Mouse (Mus musculus) stomach, postnatal 0 days (tissue): ENCODE data around the gene Pparg. TPM values are rescaled to one million over a fixed set of nuclear protein-coding genes. Genes with fewer than 3 reads are reported as not detected.

Source experiments
- ATAC-seq: fragments of 200-750 bp; cut with Nextera tagmentation; 2 replicates; pipeline ENCODE4 v1.8.0; 2017; ENCODE audit not compliant: low FRiP score, low TSS enrichment
- DNase-seq: peaks from one replicate; pipeline ENCODE4 v3.0.0-alpha.2; 2016; ENCODE audit warnings: low spot score
- H3K27ac ChIP-seq: fragments of 300-500 bp; sonication (generic); replicated peaks from 2 replicates; pipeline ENCODE4 v1.5.1; 2014; ENCODE audit warnings: mild to moderate bottlenecking, control low read depth
- H3K27me3 ChIP-seq: fragments of 300-500 bp; sonication (generic); 2 replicates; pipeline ENCODE4 v1.6.1; 2014; ENCODE audit warnings: low read length; ENCODE audit not compliant: control insufficient read depth, insufficient read depth
- H3K36me3 ChIP-seq: fragments of 300-500 bp; sonication (generic); 2 replicates; pipeline ENCODE4 v1.6.1; 2014; ENCODE audit warnings: low read length, mixed read lengths; ENCODE audit not compliant: control insufficient read depth, insufficient read depth
- H3K4me1 ChIP-seq: fragments of 300-500 bp; sonication (generic); replicated peaks from 2 replicates; pipeline ENCODE4 v1.6.1; 2014; ENCODE audit warnings: antibody characterized with exemption; ENCODE audit not compliant: control insufficient read depth, insufficient read depth
- H3K4me2 ChIP-seq: fragments of 300-500 bp; sonication (generic); replicated peaks from 2 replicates; pipeline ENCODE4 v1.6.1; 2014; ENCODE audit warnings: low read depth, mild to moderate bottlenecking, control low read depth, moderate library complexity
- H3K4me3 ChIP-seq: fragments of 300-500 bp; sonication (generic); 2 replicates; pipeline ENCODE4 v1.5.1; 2014; ENCODE audit warnings: low read depth, low read length, control low read depth
- H3K9ac ChIP-seq: fragments of 300-500 bp; sonication (generic); 2 replicates; pipeline ENCODE4 v1.6.1; 2014; ENCODE audit warnings: mild to moderate bottlenecking, low read length, control low read depth, mixed read lengths
- H3K9me3 ChIP-seq: fragments of 300-500 bp; sonication (generic); 2 replicates; pipeline ENCODE4 v1.6.1; 2016; ENCODE audit warnings: low read length; ENCODE audit not compliant: control insufficient read depth
- CTCF ChIP-seq: IDR thresholded peaks from 2 replicates; pipeline ENCODE4 v1.5.1; 2016; ENCODE audit warnings: antibody characterized with exemption, low read depth, mild to moderate bottlenecking, moderate library complexity
- EP300 ChIP-seq: optimal IDR thresholded peaks from 2 replicates; pipeline ENCODE3; 2016; ENCODE audit warnings: antibody characterized with exemption
- WGBS: fragments of 180-500 bp; shearing (Covaris S2); extraction: QIAGEN DNeasy Blood & Tissue Kit; methylation state at CpG from one replicate; pipeline ENCODE4 v1.1.7; 2014; 5-methylcytosine and 5-hydroxymethylcytosine counted together
- polyA plus RNA-seq: library from polyadenylated mRNA; unstranded; fragments of >200 nt; fragmentation: Nextera tagmentation; extraction: Ambion mirVana; gene quantifications from 2 replicates; pipeline ENCODE4 v1.2.1, GENCODE M21; 2015

Pparg gene
- polyA plus RNA-seq, 1 experiment from 2014 or later = 44.4 TPM

DNA sequence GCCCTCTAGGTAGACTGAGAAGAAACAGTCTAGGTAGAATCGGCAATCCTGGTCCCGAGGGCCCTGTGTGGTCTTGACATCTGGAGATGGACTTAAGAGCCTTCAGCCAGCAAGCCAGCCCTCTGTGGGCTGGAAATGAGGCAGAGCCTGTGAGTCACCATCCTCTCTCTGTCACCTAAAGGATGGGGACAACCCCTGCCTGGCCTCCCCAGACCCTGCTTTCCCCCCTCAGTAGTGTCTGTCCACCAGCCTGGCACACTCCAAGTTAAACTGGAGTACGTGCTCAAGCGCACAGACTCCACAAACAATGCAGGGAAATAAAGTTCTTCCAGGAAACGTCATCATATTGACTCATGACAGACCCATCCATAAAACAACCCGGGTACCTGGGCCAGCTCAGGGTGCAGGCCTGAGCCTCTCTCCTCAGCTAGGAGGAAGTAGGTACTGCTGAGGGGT, 162.0 kb downstream of the Pparg start:
- Histone ChIP-seq H3K27me3 (no peaks in the 10 kb centered on the region), H3K4me3 (no peak overlapping the region), H3K27ac (peak overlapping the region; percentile 25; the same call in 1 of the 2 replicates), H3K36me3 (no peaks in the 10 kb centered on the region), H3K9me3 (no peaks in the 10 kb centered on the region), H3K9ac (no peak overlapping the region), H3K4me1 (0 out of 2 replicates have a peak, but pooled peaks cover 2% of the 10 kb centered on the region), H3K4me2 (no peak overlapping the region)
- TF ChIP-seq EP300 (no peak), CTCF (no peak)
- peak; percentile 18 for DNase-seq
- 55% methylated on average over 6 of the region's 6 CpGs for WGBS
- ATAC-seq = no peak

DNA sequence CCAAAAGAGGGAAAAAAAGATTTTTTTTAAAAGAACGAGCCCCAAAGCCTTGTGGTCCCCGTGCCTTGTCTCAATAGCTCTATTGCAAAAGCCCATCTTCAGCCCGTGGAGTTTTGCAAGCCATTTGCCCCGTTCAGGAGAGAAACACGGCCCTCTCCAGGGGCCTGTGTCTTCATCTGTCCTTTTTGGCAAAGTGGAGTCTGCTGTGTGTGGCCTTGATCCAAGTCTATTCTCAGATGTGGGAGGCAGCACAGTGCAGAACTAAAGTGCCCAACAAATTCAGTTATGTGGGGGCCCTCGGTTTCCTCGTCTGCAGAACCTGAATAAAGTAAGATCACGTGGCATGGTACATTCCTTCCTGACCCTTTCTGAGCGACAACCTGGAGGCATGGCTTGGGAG, 162.4 kb downstream of the Pparg start:
- Histone ChIP-seq H3K9ac (no peak overlapping the region), H3K27me3 (no peaks in the 10 kb centered on the region), H3K4me3 (no peak overlapping the region), H3K27ac (peak overlapping the region; percentile 25; the same call in 1 of the 2 replicates), H3K4me1 (0 out of 2 replicates have a peak, but pooled peaks cover 2% of the 10 kb centered on the region), H3K9me3 (no peaks in the 10 kb centered on the region), H3K4me2 (no peak overlapping the region), H3K36me3 (no peaks in the 10 kb centered on the region)
- TF ChIP-seq CTCF = no peak
- TF ChIP-seq EP300 = no peak
- 62% methylated on average over 9 of the region's 9 CpGs for WGBS
- DNase-seq (no peak), ATAC-seq (no peak)

DNA sequence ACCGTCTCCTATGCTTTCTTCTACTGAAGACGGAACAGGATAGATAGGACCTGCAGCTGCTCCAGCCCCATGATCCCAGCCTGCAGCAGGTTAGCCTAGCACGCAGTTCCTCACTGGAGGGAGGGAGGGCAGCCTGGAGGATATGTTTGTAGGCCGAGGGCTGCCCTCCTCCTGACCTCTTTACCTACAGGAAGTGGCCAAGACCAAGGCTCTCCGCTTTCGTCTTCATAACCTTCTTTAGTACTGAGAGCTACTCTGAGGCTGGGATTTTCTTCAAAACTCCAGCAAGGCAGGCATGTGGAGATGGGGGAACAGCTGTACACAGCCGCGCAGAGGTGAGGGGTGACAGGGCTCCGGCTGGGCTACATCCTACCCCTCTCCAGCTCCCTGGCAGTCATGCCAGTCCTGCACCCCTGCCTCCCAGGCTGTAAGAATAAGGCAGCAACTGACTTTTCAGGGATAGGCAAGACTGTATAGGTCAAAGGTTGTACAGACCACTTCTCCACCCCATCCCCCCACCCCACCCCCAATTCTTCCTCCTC, 163.8 kb downstream of the Pparg start:
- no peak for ATAC-seq
- H3K4me2 ChIP-seq = no peak overlapping the region
- H3K27me3 ChIP-seq = no peaks in the 10 kb centered on the region

DNA sequence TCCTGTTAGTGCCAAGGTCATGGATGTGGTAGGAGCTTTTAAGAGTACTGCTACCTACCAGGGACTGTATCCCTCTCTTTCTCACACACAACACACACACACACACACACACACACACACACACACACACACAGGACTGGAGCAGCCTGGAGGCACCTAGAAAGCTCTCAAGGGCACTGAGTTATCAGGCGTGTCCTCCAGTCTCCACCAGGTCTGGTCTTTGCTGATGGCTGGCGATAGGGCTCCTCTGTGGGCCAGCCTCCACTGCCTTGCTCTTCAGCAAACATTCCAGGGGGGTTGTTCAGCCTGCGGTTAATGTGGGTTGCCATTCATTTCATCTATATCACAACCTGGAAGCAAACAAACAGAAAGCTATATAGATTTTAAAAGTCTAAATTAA, 166.7 kb downstream of the Pparg start:
- H3K4me2 ChIP-seq = no peak overlapping the region
- TF ChIP-seq EP300 (no peak), CTCF (no peak)
- H3K9ac ChIP-seq = no peak overlapping the region
- H3K27ac ChIP-seq = peak overlapping the region; percentile 71
- H3K27me3 ChIP-seq = no peaks in the 10 kb centered on the region
- DNase-seq (peak; percentile 77), ATAC-seq (peak; percentile 87)
- WGBS = 67% methylated on average over 3 of the region's 3 CpGs
- H3K36me3 ChIP-seq = no peaks in the 10 kb centered on the region
- H3K4me3 ChIP-seq = no peak overlapping the region
- 0 out of 2 replicates have a peak, but pooled peaks cover 2% of the 10 kb centered on the region for H3K4me1 ChIP-seq
- no peaks in the 10 kb centered on the region for H3K9me3 ChIP-seq

More for the DNA sequence above, 163.8 kb downstream of the Pparg start:
- Histone ChIP-seq H3K9ac (no peak overlapping the region), H3K4me1 (0 out of 2 replicates have a peak, but pooled peaks cover 2% of the 10 kb centered on the region), H3K27ac (no peak overlapping the region), H3K4me3 (no peak overlapping the region), H3K9me3 (no peaks in the 10 kb centered on the region), H3K36me3 (no peaks in the 10 kb centered on the region)
- WGBS = 60% methylated on average over 9 of the region's 9 CpGs
- DNase-seq = peak; percentile 19
- TF ChIP-seq CTCF (no peak), EP300 (no peak)

DNA sequence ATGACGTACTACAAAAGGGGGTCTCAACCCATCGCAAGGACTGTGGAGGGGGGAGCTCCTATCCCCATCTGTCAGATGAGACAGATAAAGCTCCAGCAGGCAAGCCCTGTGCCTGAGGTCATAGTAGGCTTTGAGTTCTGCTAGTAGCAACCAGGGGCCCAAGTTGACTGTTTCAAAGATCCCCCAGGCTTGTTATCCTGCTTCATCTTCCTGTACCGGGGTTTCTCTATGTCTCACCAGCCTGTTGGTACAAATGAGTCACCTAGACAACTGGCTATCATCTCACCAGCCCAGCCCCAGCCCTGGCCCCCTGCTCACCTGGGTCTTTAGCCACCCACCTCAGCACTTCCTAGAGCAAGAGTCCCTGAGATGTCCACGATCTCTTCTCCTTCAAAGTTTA, 167.6 kb downstream of the Pparg start:
- 0 out of 2 replicates have a peak, but pooled peaks cover 2% of the 10 kb centered on the region for H3K4me1 ChIP-seq
- no peaks in the 10 kb centered on the region for H3K36me3 ChIP-seq
- no peaks in the 10 kb centered on the region for H3K9me3 ChIP-seq
- ATAC-seq (no peak), DNase-seq (no peak)
- H3K9ac ChIP-seq = no peak overlapping the region
- H3K27ac ChIP-seq = no peak overlapping the region
- TF ChIP-seq CTCF (no peak), EP300 (no peak)
- 78% methylated on average over 4 of the region's 4 CpGs for WGBS
- H3K4me3 ChIP-seq = no peak overlapping the region
- H3K27me3 ChIP-seq = no peaks in the 10 kb centered on the region
- H3K4me2 ChIP-seq = no peak overlapping the region

DNA sequence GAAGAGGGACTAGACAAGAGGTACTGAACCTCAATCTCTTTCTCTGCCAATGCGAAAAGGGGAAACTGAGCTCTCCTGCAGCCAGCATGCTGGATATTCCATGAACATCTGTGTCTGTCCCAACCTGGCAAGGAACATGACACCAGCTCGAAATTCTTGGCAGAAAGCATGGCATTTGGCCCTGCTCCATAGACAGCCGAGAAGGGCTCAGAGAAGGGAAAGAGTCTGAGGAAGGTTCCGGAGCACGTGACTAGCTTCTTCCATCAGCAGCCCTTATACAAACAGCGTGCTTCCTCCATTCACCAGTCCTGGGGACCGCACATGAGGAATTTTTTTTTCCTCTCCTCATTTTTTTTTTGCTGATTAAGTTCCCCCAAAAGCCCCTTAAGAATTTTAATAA, 173.9 kb downstream of the Pparg start:
- TF ChIP-seq EP300 (no peak), CTCF (no peak)
- no peak overlapping the region for H3K27ac ChIP-seq
- no peaks in the 10 kb centered on the region for H3K36me3 ChIP-seq
- H3K9me3 ChIP-seq = no peaks in the 10 kb centered on the region
- 36% methylated on average over 7 of the region's 7 CpGs for WGBS
- H3K27me3 ChIP-seq = no peaks in the 10 kb centered on the region
- no peak for DNase-seq
- no peak for ATAC-seq
- no peak overlapping the region for H3K4me3 ChIP-seq
- no peak overlapping the region for H3K4me2 ChIP-seq
- H3K9ac ChIP-seq = no peak overlapping the region
- H3K4me1 ChIP-seq = no peaks in the 10 kb centered on the region
